Mouse (Mus musculus): ENCODE results near the gene Nfkb1.

Gene Nfkb1

GRCm38 (mm10) chr3:135691191-135692131 is at the start of gene Nfkb1:
Gene Nfkb1 (minus strand): TSS chr3:135691547.
- DNase-seq (ENCODE audit: low spot score), result peak; percentile 64

GRCm38 (mm10) chr3:135740711-135741110 is 49.4 kb upstream of the Nfkb1 start:
- DNase-seq (ENCODE audit: low spot score), result no peak

GRCm38 (mm10) chr3:135734736-135735135 is 43.4 kb upstream of the Nfkb1 start:
- DNase-seq (ENCODE audit: low spot score), result no peak

- no peak for DNase-seq (ENCODE audit: low spot score)
Measured at GRCm38 (mm10) chr3:135732747-135733445, 41.5 kb upstream of the Nfkb1 start.

- DNase-seq (ENCODE audit: low spot score), result peak; percentile 95
Measured at GRCm38 (mm10) chr3:135731292-135732047, 40.1 kb upstream of the Nfkb1 start.

- DNase-seq (ENCODE audit: low spot score), result peak; percentile 37
Measured at GRCm38 (mm10) chr3:135730790-135731189, 39.4 kb upstream of the Nfkb1 start.

- DNase-seq (ENCODE audit: low spot score), result no peak
Measured at GRCm38 (mm10) chr3:135729575-135729974, 38.2 kb upstream of the Nfkb1 start.

GRCm38 (mm10) chr3:135728900-135729299 is 37.6 kb upstream of the Nfkb1 start:
- DNase-seq (ENCODE audit: low spot score), result no peak

- no peak for DNase-seq (ENCODE audit: low spot score)
Measured at GRCm38 (mm10) chr3:135727339-135727738, 36.0 kb upstream of the Nfkb1 start.

- no peak for DNase-seq (ENCODE audit: low spot score)
Measured at GRCm38 (mm10) chr3:135726521-135727275, 35.4 kb upstream of the Nfkb1 start.

GRCm38 (mm10) chr3:135726023-135726422 is 34.7 kb upstream of the Nfkb1 start:
- DNase-seq (ENCODE audit: low spot score), result no peak

- no peak for DNase-seq (ENCODE audit: low spot score)
Measured at GRCm38 (mm10) chr3:135722104-135722503, 30.8 kb upstream of the Nfkb1 start.

- DNase-seq (ENCODE audit: low spot score), result no peak
Measured at GRCm38 (mm10) chr3:135719969-135720368, 28.6 kb upstream of the Nfkb1 start.

GRCm38 (mm10) chr3:135719179-135719532 is 27.8 kb upstream of the Nfkb1 start:
- DNase-seq (ENCODE audit: low spot score), result no peak

- no peak for DNase-seq (ENCODE audit: low spot score)
Measured at GRCm38 (mm10) chr3:135718323-135719178, 27.2 kb upstream of the Nfkb1 start.

GRCm38 (mm10) chr3:135713016-135713950 is 21.9 kb upstream of the Nfkb1 start:
- DNase-seq (ENCODE audit: low spot score), result peak; percentile 38

GRCm38 (mm10) chr3:135711613-135712012 is 20.3 kb upstream of the Nfkb1 start:
- no peak for DNase-seq (ENCODE audit: low spot score)

GRCm38 (mm10) chr3:135711040-135711570 is 19.8 kb upstream of the Nfkb1 start:
- no peak for DNase-seq (ENCODE audit: low spot score)

GRCm38 (mm10) chr3:135703307-135703706 is 12.0 kb upstream of the Nfkb1 start:
- no peak for DNase-seq (ENCODE audit: low spot score)
